Mouse (Mus musculus): Measurements from ENCODE around the gene Gzmd. TPM values are rescaled to one million over a fixed set of nuclear protein-coding genes. Genes with fewer than 3 reads are reported as not detected.

Gzmd gene
- polyA plus RNA-seq, 1 experiment from 2014 or later = not detected

Small RNA genes within 50 kb of the gene (microRNA-seq; reads per million reads assigned to microRNA genes)
- gene Mir6949 = not detected

Other genes starting within 250 kb of the Gzmd start
- gene Cbln3, start 248.2 kb downstream of the Gzmd start, polyA plus RNA-seq (2015; fragmentation: Nextera tagmentation; extraction: Ambion mirVana) = 0.28 and 0.30 TPM in 2 replicates
- 21.0 and 22.0 TPM in 2 replicates for gene Khnyn, start 247.7 kb downstream of the Gzmd start, polyA plus RNA-seq (2015; fragmentation: Nextera tagmentation; extraction: Ambion mirVana)
- 79.8 and 85.5 TPM in 2 replicates for gene Sdr39u1, start 232.3 kb downstream of the Gzmd start, polyA plus RNA-seq (2015; fragmentation: Nextera tagmentation; extraction: Ambion mirVana)
- 12.4 and 28.3 TPM in 2 replicates for gene Cma1, start 187.9 kb downstream of the Gzmd start, polyA plus RNA-seq (2015; fragmentation: Nextera tagmentation; extraction: Ambion mirVana)
- gene Cma2, start 181.6 kb downstream of the Gzmd start, polyA plus RNA-seq (2015; fragmentation: Nextera tagmentation; extraction: Ambion mirVana) = 0.29 TPM in 1 of 2 replicates, not detected in the other
- gene Mcpt1, start 114.6 kb downstream of the Gzmd start, polyA plus RNA-seq (2015; fragmentation: Nextera tagmentation; extraction: Ambion mirVana) = not detected in 2 replicates
- gene Mcpt9, start 102.1 kb downstream of the Gzmd start, polyA plus RNA-seq (2015; fragmentation: Nextera tagmentation; extraction: Ambion mirVana) = not detected in 2 replicates
- gene Mcpt2, start 90.6 kb downstream of the Gzmd start, polyA plus RNA-seq (2015; fragmentation: Nextera tagmentation; extraction: Ambion mirVana) = 0.39 and 0.41 TPM in 2 replicates
- gene Mcpt4, start 70.3 kb downstream of the Gzmd start, polyA plus RNA-seq (2015; fragmentation: Nextera tagmentation; extraction: Ambion mirVana) = 1.1 TPM in 1 of 2 replicates, not detected in the other
- gene Mcpt8, start 47.3 kb downstream of the Gzmd start, polyA plus RNA-seq (2015; fragmentation: Nextera tagmentation; extraction: Ambion mirVana) = 0.44 and 0.48 TPM in 2 replicates
- 0.36 TPM in 1 of 2 replicates, not detected in the other for gene Ctsg, start 30.0 kb downstream of the Gzmd start, polyA plus RNA-seq (2015; fragmentation: Nextera tagmentation; extraction: Ambion mirVana)
- not detected in 2 replicates for gene Gzme, start 12.0 kb downstream of the Gzmd start, polyA plus RNA-seq (2015; fragmentation: Nextera tagmentation; extraction: Ambion mirVana)
- gene Gzmg, start 27.0 kb upstream of the Gzmd start, polyA plus RNA-seq (2015; fragmentation: Nextera tagmentation; extraction: Ambion mirVana) = not detected in 2 replicates
- not detected in 2 replicates for gene Gzmn, start 42.0 kb upstream of the Gzmd start, polyA plus RNA-seq (2015; fragmentation: Nextera tagmentation; extraction: Ambion mirVana)
- not detected in 2 replicates for gene Gzmf, start 78.8 kb upstream of the Gzmd start, polyA plus RNA-seq (2015; fragmentation: Nextera tagmentation; extraction: Ambion mirVana)
- gene Gzmc, start 102.0 kb upstream of the Gzmd start, polyA plus RNA-seq (2015; fragmentation: Nextera tagmentation; extraction: Ambion mirVana) = 0.32 TPM in 1 of 2 replicates, not detected in the other
- gene Gzmb, start 129.7 kb upstream of the Gzmd start, polyA plus RNA-seq (2015; fragmentation: Nextera tagmentation; extraction: Ambion mirVana) = 0.54 and 0.90 TPM in 2 replicates
- gene Atp12a, start 232.5 kb upstream of the Gzmd start, polyA plus RNA-seq (2015; fragmentation: Nextera tagmentation; extraction: Ambion mirVana) = 0.11 and 0.15 TPM in 2 replicates